Mouse (Mus musculus): ENCODE measurements around the gene Eif4a1. TPM values are rescaled to one million over a fixed set of nuclear protein-coding genes. Genes with fewer than 3 reads are reported as not detected.
A peak's percentile ranks its signal among the peaks of the same experiment; 100 is the strongest.

Gene Eif4a1
- polyA plus RNA-seq, 1 experiment from 2014 or later, result 339 TPM

- 0 out of 2 replicates have a peak overlapping the region, but pooled peaks have one; percentile 68 for H3K9ac ChIP-seq (ENCODE audit: low read length)
- 0 out of 2 replicates have a peak overlapping the region, but pooled peaks have one; percentile 52 for H3K4me3 ChIP-seq (ENCODE audit: low read depth, low read length)
- TF ChIP-seq CTCF (IDR thresholded peaks at IDR 0.05; ENCODE audit: low read depth) (no peak), EP300 (optimal IDR thresholded peaks at IDR 0.05) (no peak)
- H3K27me3 ChIP-seq (ENCODE audit: control insufficient read depth, insufficient read depth, low read length), result no peaks in the 10 kb centered on the region
- peak overlapping the region; percentile 70; the same call in 1 of the 2 replicates for H3K4me2 ChIP-seq (replicated peaks; ENCODE audit: low read depth)
- no peaks in the 10 kb centered on the region for H3K9me3 ChIP-seq (ENCODE audit: control insufficient read depth, low read length)
- no peaks in the 10 kb centered on the region for H3K4me1 ChIP-seq (replicated peaks; ENCODE audit: control insufficient read depth, insufficient read depth)
- 75% methylated on average over 4 of the region's 4 CpGs for WGBS
- ATAC-seq (ENCODE audit: low FRiP score, low TSS enrichment) (no peak), DNase-seq (ENCODE audit: low spot score) (no peak)
- H3K27ac ChIP-seq (replicated peaks), result no peak overlapping the region
- H3K36me3 ChIP-seq (ENCODE audit: control insufficient read depth, insufficient read depth, low read length), result no peaks in the 10 kb centered on the region
These were observed 49.2 kb downstream of the Eif4a1 start for GRCm38 (mm10) chr11:69623006-69623405.

GRCm38 (mm10) chr11:69622406-69622805 lies 49.8 kb downstream of the Eif4a1 start:
- H3K9me3 ChIP-seq (ENCODE audit: control insufficient read depth, low read length), result no peaks in the 10 kb centered on the region
- 0 out of 2 replicates have a peak, but pooled peaks have one; percentile 13 for ATAC-seq (ENCODE audit: low FRiP score, low TSS enrichment)
- H3K4me2 ChIP-seq (replicated peaks; ENCODE audit: low read depth), result peak overlapping the region; percentile 70
- no peaks in the 10 kb centered on the region for H3K36me3 ChIP-seq (ENCODE audit: control insufficient read depth, insufficient read depth, low read length)
- DNase-seq (ENCODE audit: low spot score), result no peak
- H3K4me3 ChIP-seq (ENCODE audit: low read depth, low read length), result peak overlapping the region; percentile 52
- peak overlapping the region; percentile 68 for H3K9ac ChIP-seq (ENCODE audit: low read length)
- peak overlapping the region; percentile 58 for H3K27ac ChIP-seq (replicated peaks)
- H3K27me3 ChIP-seq (ENCODE audit: control insufficient read depth, insufficient read depth, low read length), result no peaks in the 10 kb centered on the region
- TF ChIP-seq CTCF (IDR thresholded peaks at IDR 0.05; ENCODE audit: low read depth) (no peak), EP300 (optimal IDR thresholded peaks at IDR 0.05) (no peak)
- WGBS, result 21% methylated on average over 6 of the region's 6 CpGs
- no peaks in the 10 kb centered on the region for H3K4me1 ChIP-seq (replicated peaks; ENCODE audit: control insufficient read depth, insufficient read depth)

- 2% methylated on average over 20 of the region's 20 CpGs for WGBS
- ATAC-seq (ENCODE audit: low FRiP score, low TSS enrichment) (peak; percentile 82), DNase-seq (ENCODE audit: low spot score) (peak; percentile 77)
- H3K27me3 ChIP-seq (ENCODE audit: control insufficient read depth, insufficient read depth, low read length), result no peaks in the 10 kb centered on the region
- H3K4me2 ChIP-seq (replicated peaks; ENCODE audit: low read depth), result peak within 1 kb of the TSS; percentile 70
- H3K27ac ChIP-seq (replicated peaks), result peak within 1 kb of the TSS; percentile 63
- H3K36me3 ChIP-seq (ENCODE audit: control insufficient read depth, insufficient read depth, low read length), result no peaks in the 10 kb centered on the region
- peak within 1 kb of the TSS; percentile 52 for H3K4me3 ChIP-seq (ENCODE audit: low read depth, low read length)
- H3K4me1 ChIP-seq (replicated peaks; ENCODE audit: control insufficient read depth, insufficient read depth), result no peaks in the 10 kb centered on the region
- no peak for TF ChIP-seq EP300 (optimal IDR thresholded peaks at IDR 0.05)
- TF ChIP-seq CTCF (IDR thresholded peaks at IDR 0.05; ENCODE audit: low read depth), result no peak
- peak within 1 kb of the TSS; percentile 68 for H3K9ac ChIP-seq (ENCODE audit: low read length)
- no peaks in the 10 kb centered on the region for H3K9me3 ChIP-seq (ENCODE audit: control insufficient read depth, low read length)
These were observed 50.5 kb downstream of the Eif4a1 start, which contains the start of gene Sat2 for GRCm38 (mm10) chr11:69621571-69622268. Gene Sat2, plus strand, starts transcription at chr11:69622024.

GRCm38 (mm10) chr11:69620394-69621081 lies 51.7 kb downstream of the Eif4a1 start:
- Histone ChIP-seq H3K27ac (replicated peaks) (no peak overlapping the region), H3K4me3 (ENCODE audit: low read depth, low read length) (no peak overlapping the region), H3K36me3 (ENCODE audit: control insufficient read depth, insufficient read depth, low read length) (no peaks in the 10 kb centered on the region), H3K27me3 (ENCODE audit: control insufficient read depth, insufficient read depth, low read length) (no peaks in the 10 kb centered on the region), H3K4me2 (replicated peaks; ENCODE audit: low read depth) (no peak overlapping the region), H3K9ac (ENCODE audit: low read length) (no peak overlapping the region), H3K9me3 (ENCODE audit: control insufficient read depth, low read length) (no peaks in the 10 kb centered on the region), H3K4me1 (replicated peaks; ENCODE audit: control insufficient read depth, insufficient read depth) (no peaks in the 10 kb centered on the region)
- ATAC-seq (ENCODE audit: low FRiP score, low TSS enrichment) (no peak; the same call in 1 of the 2 replicates), DNase-seq (ENCODE audit: low spot score) (no peak)
- TF ChIP-seq CTCF (IDR thresholded peaks at IDR 0.05; ENCODE audit: low read depth) (no peak), EP300 (optimal IDR thresholded peaks at IDR 0.05) (no peak)
- WGBS, result 67% methylated on average over 7 of the region's 7 CpGs

- Histone ChIP-seq H3K9ac (ENCODE audit: low read length) (no peak within 1 kb of the TSS), H3K9me3 (ENCODE audit: control insufficient read depth, low read length) (no peaks in the 10 kb centered on the region), H3K4me3 (ENCODE audit: low read depth, low read length) (no peak within 1 kb of the TSS), H3K4me1 (replicated peaks; ENCODE audit: control insufficient read depth, insufficient read depth) (no peaks in the 10 kb centered on the region), H3K36me3 (ENCODE audit: control insufficient read depth, insufficient read depth, low read length) (no peaks in the 10 kb centered on the region), H3K27ac (replicated peaks) (no peak within 1 kb of the TSS), H3K27me3 (ENCODE audit: control insufficient read depth, insufficient read depth, low read length) (no peaks in the 10 kb centered on the region), H3K4me2 (replicated peaks; ENCODE audit: low read depth) (no peak within 1 kb of the TSS)
- DNase-seq (ENCODE audit: low spot score) (no peak), ATAC-seq (ENCODE audit: low FRiP score, low TSS enrichment) (no peak)
- 64% methylated on average over 5 of the region's 5 CpGs for WGBS
- TF ChIP-seq CTCF (IDR thresholded peaks at IDR 0.05; ENCODE audit: low read depth), result no peak
- no peak for TF ChIP-seq EP300 (optimal IDR thresholded peaks at IDR 0.05)
These were observed 54.4 kb downstream of the Eif4a1 start, which contains the start of gene Shbg for GRCm38 (mm10) chr11:69617805-69618204. Gene Shbg, minus strand, starts transcription at chr11:69617905.

MicroRNA genes within 50 kb of the gene (microRNA counts, 519-probe panel; counts per million panel counts)
- microRNA mmu-miR-1934 (not detected), microRNA mmu-miR-467f (2,868 counts per million, percentile 8 among the panel's probes with 10 or more counts)

Small RNA genes within 50 kb of the gene (microRNA-seq; reads per million reads assigned to microRNA genes)
- 1.6 reads per million for gene Mir1934
- gene Mir467f, result not detected

Other genes starting within 250 kb of the Eif4a1 start
- 0.38 and 0.39 TPM in 2 replicates for gene Dnah2, start 123.3 kb downstream of the Eif4a1 start, polyA plus RNA-seq (2015; fragmentation: Nextera tagmentation; extraction: Ambion mirVana)
- 3.9 and 4.4 TPM in 2 replicates for gene Efnb3, start 112.2 kb downstream of the Eif4a1 start, polyA plus RNA-seq (2015; fragmentation: Nextera tagmentation; extraction: Ambion mirVana)
- 8.7 and 9.0 TPM in 2 replicates for gene Wrap53, start 92.2 kb downstream of the Eif4a1 start, polyA plus RNA-seq (2015; fragmentation: Nextera tagmentation; extraction: Ambion mirVana)
- gene Trp53, start 92.1 kb downstream of the Eif4a1 start, polyA plus RNA-seq (2015; fragmentation: Nextera tagmentation; extraction: Ambion mirVana), result 45.0 and 51.4 TPM in 2 replicates
- gene Atp1b2, start 66.5 kb downstream of the Eif4a1 start, polyA plus RNA-seq (2015; fragmentation: Nextera tagmentation; extraction: Ambion mirVana), result 5.3 and 7.2 TPM in 2 replicates
- gene Shbg, start 54.5 kb downstream of the Eif4a1 start, polyA plus RNA-seq (2015; fragmentation: Nextera tagmentation; extraction: Ambion mirVana), result not detected in 2 replicates
- 14.4 and 15.5 TPM in 2 replicates for gene Sat2, start 50.4 kb downstream of the Eif4a1 start, polyA plus RNA-seq (2015; fragmentation: Nextera tagmentation; extraction: Ambion mirVana)
- gene Fxr2, start 39.4 kb downstream of the Eif4a1 start, polyA plus RNA-seq (2015; fragmentation: Nextera tagmentation; extraction: Ambion mirVana), result 10.8 and 11.6 TPM in 2 replicates
- 7.7 and 7.9 TPM in 2 replicates for gene Sox15, start 17.1 kb downstream of the Eif4a1 start, polyA plus RNA-seq (2015; fragmentation: Nextera tagmentation; extraction: Ambion mirVana)
- 69.1 and 72.6 TPM in 2 replicates for gene Mpdu1, start 9.8 kb downstream of the Eif4a1 start, polyA plus RNA-seq (2015; fragmentation: Nextera tagmentation; extraction: Ambion mirVana)
- gene Cd68, start 6.3 kb downstream of the Eif4a1 start, polyA plus RNA-seq (2015; fragmentation: Nextera tagmentation; extraction: Ambion mirVana), result 16.7 and 17.9 TPM in 2 replicates
- 30.5 and 32.4 TPM in 2 replicates for gene Senp3, start 9.7 kb upstream of the Eif4a1 start, polyA plus RNA-seq (2015; fragmentation: Nextera tagmentation; extraction: Ambion mirVana)
- 0.50 and 0.75 TPM in 2 replicates for gene Tnfsf13, start 13.4 kb upstream of the Eif4a1 start, polyA plus RNA-seq (2015; fragmentation: Nextera tagmentation; extraction: Ambion mirVana)
- gene Tnfsf12, start 23.4 kb upstream of the Eif4a1 start, polyA plus RNA-seq (2015; fragmentation: Nextera tagmentation; extraction: Ambion mirVana), result 6.9 and 9.7 TPM in 2 replicates
- 4.1 and 4.2 TPM in 2 replicates for gene Tnfsfm13, start 23.7 kb upstream of the Eif4a1 start, polyA plus RNA-seq (2015; fragmentation: Nextera tagmentation; extraction: Ambion mirVana)
- 7.9 and 9.0 TPM in 2 replicates for gene Polr2a, start 86.2 kb upstream of the Eif4a1 start, polyA plus RNA-seq (2015; fragmentation: Nextera tagmentation; extraction: Ambion mirVana)
- 0.11 TPM in 1 of 2 replicates, not detected in the other for gene Slc35g3, start 89.5 kb upstream of the Eif4a1 start, polyA plus RNA-seq (2015; fragmentation: Nextera tagmentation; extraction: Ambion mirVana)
- gene Zbtb4, start 93.5 kb upstream of the Eif4a1 start, polyA plus RNA-seq (2015; fragmentation: Nextera tagmentation; extraction: Ambion mirVana), result 2.6 and 2.7 TPM in 2 replicates
- gene Chrnb1, start 123.5 kb upstream of the Eif4a1 start, polyA plus RNA-seq (2015; fragmentation: Nextera tagmentation; extraction: Ambion mirVana), result 4.3 and 5.0 TPM in 2 replicates
- gene Fgf11, start 129.4 kb upstream of the Eif4a1 start, polyA plus RNA-seq (2015; fragmentation: Nextera tagmentation; extraction: Ambion mirVana), result 0.67 and 0.90 TPM in 2 replicates
- 28.4 and 34.4 TPM in 2 replicates for gene Tmem102, start 133.2 kb upstream of the Eif4a1 start, polyA plus RNA-seq (2015; fragmentation: Nextera tagmentation; extraction: Ambion mirVana)
- not detected in 2 replicates for gene Gm39566, start 142.9 kb upstream of the Eif4a1 start, polyA plus RNA-seq (2015; fragmentation: Nextera tagmentation; extraction: Ambion mirVana)
- gene Spem2, start 146.0 kb upstream of the Eif4a1 start, polyA plus RNA-seq (2015; fragmentation: Nextera tagmentation; extraction: Ambion mirVana), result not detected in 2 replicates
- not detected in 2 replicates for gene Spem1, start 149.8 kb upstream of the Eif4a1 start, polyA plus RNA-seq (2015; fragmentation: Nextera tagmentation; extraction: Ambion mirVana)
- gene Nlgn2, start 165.4 kb upstream of the Eif4a1 start, polyA plus RNA-seq (2015; fragmentation: Nextera tagmentation; extraction: Ambion mirVana), result 2.5 and 2.7 TPM in 2 replicates
- 329 and 366 TPM in 2 replicates for gene Tmem256, start 166.1 kb upstream of the Eif4a1 start, polyA plus RNA-seq (2015; fragmentation: Nextera tagmentation; extraction: Ambion mirVana)
- gene Plscr3, start 174.0 kb upstream of the Eif4a1 start, polyA plus RNA-seq (2015; fragmentation: Nextera tagmentation; extraction: Ambion mirVana), result 54.4 and 58.4 TPM in 2 replicates
- gene Tnk1, start 186.3 kb upstream of the Eif4a1 start, polyA plus RNA-seq (2015; fragmentation: Nextera tagmentation; extraction: Ambion mirVana), result 12.3 TPM in 2 replicates
- 0.25 and 0.54 TPM in 2 replicates for gene Tmem95, start 205.6 kb upstream of the Eif4a1 start, polyA plus RNA-seq (2015; fragmentation: Nextera tagmentation; extraction: Ambion mirVana)
- 15.9 and 18.1 TPM in 2 replicates for gene Kctd11, start 209.0 kb upstream of the Eif4a1 start, polyA plus RNA-seq (2015; fragmentation: Nextera tagmentation; extraction: Ambion mirVana)
- gene Acap1, start 223.1 kb upstream of the Eif4a1 start, polyA plus RNA-seq (2015; fragmentation: Nextera tagmentation; extraction: Ambion mirVana), result 0.70 and 0.71 TPM in 2 replicates
- gene 2810408A11Rik, start 228.6 kb upstream of the Eif4a1 start, polyA plus RNA-seq (2015; fragmentation: Nextera tagmentation; extraction: Ambion mirVana), result 5.6 and 5.9 TPM in 2 replicates
- 2.3 and 3.9 TPM in 2 replicates for gene Neurl4, start 228.6 kb upstream of the Eif4a1 start, polyA plus RNA-seq (2015; fragmentation: Nextera tagmentation; extraction: Ambion mirVana)
- gene Gps2, start 241.5 kb upstream of the Eif4a1 start, polyA plus RNA-seq (2015; fragmentation: Nextera tagmentation; extraction: Ambion mirVana), result 40.6 and 43.3 TPM in 2 replicates
- gene Eif5a, start 249.5 kb upstream of the Eif4a1 start, polyA plus RNA-seq (2015; fragmentation: Nextera tagmentation; extraction: Ambion mirVana), result 1,169 and 1,205 TPM in 2 replicates

Measured in stomach, postnatal 0 days (tissue).